Mouse (Mus musculus) hindbrain, postnatal 0 days (tissue): ENCODE measurements around the gene Rcor2. TPM values are rescaled to one million over a fixed set of nuclear protein-coding genes. Genes with fewer than 3 reads are reported as not detected.

Source experiments
- ATAC-seq: fragments of 200-750 bp; cut with Nextera tagmentation; 2 replicates; pipeline ENCODE4 v1.8.0; 2017; ENCODE audit warnings: mild to moderate bottlenecking, moderate TSS enrichment, moderate library complexity
- DNase-seq: peaks from one replicate; pipeline ENCODE4 v3.0.0-alpha.2; 2015; ENCODE audit warnings: low spot score
- H3K27ac ChIP-seq: fragments of 300-500 bp; sonication (generic); 2 replicates; pipeline ENCODE4 v1.5.1; 2014; ENCODE audit warnings: mild to moderate bottlenecking
- H3K27me3 ChIP-seq: fragments of 300-500 bp; sonication (generic); 2 replicates; pipeline ENCODE4 v1.6.1; 2014; ENCODE audit warnings: low read length, mixed read lengths; ENCODE audit not compliant: insufficient read depth
- H3K36me3 ChIP-seq: fragments of 300-500 bp; sonication (generic); 2 replicates; pipeline ENCODE4 v1.6.1; 2014; ENCODE audit warnings: low read length, mixed read lengths; ENCODE audit not compliant: insufficient read depth
- H3K4me1 ChIP-seq: fragments of 300-500 bp; sonication (generic); 2 replicates; pipeline ENCODE4 v1.6.1; 2014; ENCODE audit warnings: antibody characterized with exemption, low read length, mixed read lengths; ENCODE audit not compliant: insufficient read depth
- H3K4me2 ChIP-seq: fragments of 300-500 bp; sonication (generic); 2 replicates; pipeline ENCODE4 v1.6.1; 2014; ENCODE audit warnings: low read depth, mild to moderate bottlenecking, low read length, moderate library complexity, mixed read lengths
- H3K4me3 ChIP-seq: fragments of 300-500 bp; sonication (generic); 2 replicates; pipeline ENCODE4 v1.5.1; 2014; ENCODE audit warnings: low read length
- H3K9ac ChIP-seq: fragments of 300-500 bp; sonication (generic); replicated peaks from 2 replicates; pipeline ENCODE4 v1.6.1; 2014; ENCODE audit warnings: mild to moderate bottlenecking, low read length, moderate library complexity, mixed read lengths
- H3K9me3 ChIP-seq: fragments of 300-500 bp; sonication (generic); 2 replicates; pipeline ENCODE4 v1.6.1; 2016; ENCODE audit warnings: low read length, mixed read lengths
- CTCF ChIP-seq: IDR thresholded peaks from 2 replicates; pipeline ENCODE4 v1.5.1; 2016; ENCODE audit warnings: antibody characterized with exemption, control low read depth, low read depth
- WGBS: fragments of 180-500 bp; shearing (Covaris S2); extraction: QIAGEN DNeasy Blood & Tissue Kit; methylation state at CpG from one replicate; pipeline ENCODE4 v1.1.7; 2014; 5-methylcytosine and 5-hydroxymethylcytosine counted together
- polyA plus RNA-seq: library from polyadenylated mRNA; unstranded; fragments of >200 nt; fragmentation: Nextera tagmentation; extraction: Ambion mirVana; gene quantifications from 2 replicates; pipeline ENCODE4 v1.2.1, GENCODE M21; 2015
- total RNA-seq: library from RNA; depleted of rRNA; stranded (reverse); fragments of >200 nt; gene quantifications from 2 replicates; pipeline ENCODE4 v1.2.3, GENCODE M21; 2014

Rcor2 gene
- total and polyA plus RNA-seq, 2 experiments from 2014 or later: 16.6 to 73.2 TPM

DNA sequence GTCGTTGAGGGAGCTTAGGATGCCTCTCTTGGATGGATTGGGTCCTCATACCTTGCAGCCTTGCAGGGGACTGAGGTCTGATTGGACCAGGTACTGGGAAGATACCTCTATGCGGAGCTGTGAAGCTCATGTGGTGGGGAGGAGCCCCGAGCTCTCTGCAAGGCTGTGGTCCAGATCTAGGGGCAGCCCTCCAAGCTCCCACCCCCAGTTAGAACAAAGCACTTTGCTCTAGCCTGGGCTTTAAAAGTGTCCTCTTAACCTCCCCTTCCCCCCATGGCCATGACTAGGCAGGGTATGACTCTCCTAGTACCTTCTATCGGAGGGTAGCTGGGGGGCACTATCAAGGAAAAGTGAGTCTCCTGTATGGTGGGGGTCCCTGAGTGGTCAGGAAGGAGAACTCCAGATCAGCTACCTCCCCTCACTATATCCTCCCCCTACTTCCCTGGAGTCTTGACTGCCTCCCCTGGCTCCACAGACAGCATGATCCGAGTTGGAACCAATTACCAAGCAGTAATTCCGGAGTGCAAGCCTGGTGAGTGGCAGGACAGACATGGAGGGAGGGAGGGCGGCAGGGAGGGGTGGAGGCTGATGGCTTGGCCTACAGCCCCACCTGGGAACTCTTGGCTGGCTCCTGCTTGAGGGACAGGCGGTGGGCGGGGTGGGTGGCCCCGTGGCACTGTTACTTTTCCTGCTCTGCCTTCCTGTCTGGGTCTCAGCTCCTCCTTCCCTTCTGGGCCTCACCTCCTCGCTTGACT is 2.3 kb downstream of the Rcor2 start:
- Histone ChIP-seq H3K9me3 (no peaks in the 10 kb centered on the region), H3K27me3 (no peaks in the 10 kb centered on the region), H3K4me3 (peak overlapping the region; percentile 64), H3K27ac (peak overlapping the region; percentile 92; the same call in 1 of the 2 replicates), H3K4me1 (peaks cover 37% of the 10 kb centered on the region), H3K36me3 (peaks cover 19% of the 10 kb centered on the region; the same call in 1 of the 2 replicates), H3K9ac (peak overlapping the region; percentile 81), H3K4me2 (peak overlapping the region; percentile 77)
- WGBS: 4% methylated on average over 11 of the region's 11 CpGs
- no peak for TF ChIP-seq CTCF
- ATAC-seq: no peak
- peak; percentile 58 for DNase-seq

DNA sequence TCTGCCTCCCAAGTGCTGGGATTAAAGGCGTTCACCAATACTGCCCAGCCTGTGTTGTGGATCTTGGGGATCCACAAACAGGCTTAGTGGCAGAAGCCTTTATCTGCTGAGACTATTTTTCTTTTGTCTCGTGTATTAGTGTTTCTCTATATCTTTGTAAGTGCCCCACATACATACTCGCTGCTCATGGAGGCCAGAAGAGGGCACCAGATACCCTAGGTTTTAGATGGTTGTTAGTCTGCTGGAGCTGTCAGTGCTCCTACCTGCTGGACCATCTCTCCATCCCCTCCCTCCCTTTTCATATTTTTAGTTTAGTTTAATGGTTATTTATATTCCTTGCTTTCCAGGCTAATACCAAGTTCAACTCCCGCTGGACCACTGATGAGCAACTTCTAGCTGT is 6.4 kb downstream of the Rcor2 start:
- WGBS: 86% methylated on average over 4 of the region's 4 CpGs
- Histone ChIP-seq H3K4me3 (no peak overlapping the region), H3K9ac (no peak overlapping the region), H3K9me3 (no peaks in the 10 kb centered on the region), H3K27me3 (no peaks in the 10 kb centered on the region), H3K4me2 (no peak overlapping the region), H3K36me3 (peaks cover 32% of the 10 kb centered on the region), H3K27ac (0 out of 2 replicates have a peak overlapping the region, but pooled peaks have one; percentile 81), H3K4me1 (peaks cover 26% of the 10 kb centered on the region)
- peak; percentile 40 for TF ChIP-seq CTCF
- ATAC-seq: no peak
- DNase-seq: no peak

- Histone ChIP-seq H3K36me3 (peaks cover 32% of the 10 kb centered on the region), H3K4me1 (peaks cover 26% of the 10 kb centered on the region), H3K9me3 (no peaks in the 10 kb centered on the region), H3K9ac (no peak overlapping the region), H3K4me2 (0 out of 2 replicates have a peak overlapping the region, but pooled peaks have one; percentile 21), H3K27me3 (no peaks in the 10 kb centered on the region), H3K4me3 (no peak overlapping the region), H3K27ac (peak overlapping the region; percentile 81)
- 51% methylated on average over 11 of the region's 13 CpGs for WGBS
- peak; percentile 14; the same call in 1 of the 2 replicates for TF ChIP-seq CTCF
- DNase-seq (peak; percentile 91), ATAC-seq (peak; percentile 61)
These were observed 7.3 kb downstream of the Rcor2 start for GRCm38 (mm10) chr19:7274326-7274990.

DNA sequence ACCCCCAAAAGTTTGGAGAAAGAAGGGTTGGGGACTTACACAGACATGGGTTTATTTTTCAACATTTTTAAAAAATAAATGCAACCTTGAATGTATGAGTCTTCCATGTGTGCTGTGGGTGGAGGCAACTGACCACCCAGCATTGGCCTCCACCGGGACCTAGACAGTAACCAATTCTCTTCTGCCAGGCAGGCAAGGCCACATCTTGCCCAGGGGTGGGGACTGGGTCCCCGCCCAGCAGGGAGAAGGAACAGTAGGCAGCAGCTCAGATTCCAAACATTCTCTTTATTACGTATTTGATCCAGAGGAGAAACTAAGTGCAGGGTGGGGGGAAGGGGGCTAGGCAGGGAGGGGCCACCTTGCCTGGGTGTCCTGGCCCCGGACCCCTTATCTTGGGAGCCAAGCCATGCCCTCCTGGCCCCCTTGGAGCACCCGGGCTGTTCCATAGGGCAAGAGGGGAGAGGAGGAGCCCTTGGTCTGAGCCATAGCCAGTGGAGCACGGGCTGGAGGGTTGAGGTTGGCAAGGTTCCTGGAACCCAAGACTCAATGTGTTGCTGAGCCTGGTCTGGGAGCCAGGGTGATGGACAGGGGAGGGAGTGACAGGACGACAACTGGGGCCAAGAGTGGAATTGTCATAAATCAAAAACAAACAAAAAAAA is 8.1 kb downstream of the Rcor2 start:
- H3K9me3 ChIP-seq: no peaks in the 10 kb centered on the region
- TF ChIP-seq CTCF: no peak
- peak overlapping the region; percentile 81 for H3K27ac ChIP-seq
- 33% methylated on average over 7 of the region's 7 CpGs for WGBS
- no peak for ATAC-seq
- peaks cover 22% of the 10 kb centered on the region; the same call in 1 of the 2 replicates for H3K4me1 ChIP-seq
- no peak overlapping the region for H3K4me2 ChIP-seq
- DNase-seq: peak; percentile 64
- no peak overlapping the region for H3K4me3 ChIP-seq
- no peak overlapping the region for H3K9ac ChIP-seq
- H3K27me3 ChIP-seq: no peaks in the 10 kb centered on the region
- peaks cover 32% of the 10 kb centered on the region for H3K36me3 ChIP-seq

- peak; percentile 72 for DNase-seq
- H3K27me3 ChIP-seq: no peaks in the 10 kb centered on the region
- H3K4me1 ChIP-seq: peaks cover 22% of the 10 kb centered on the region; the same call in 1 of the 2 replicates
- peak overlapping the region; percentile 82 for H3K27ac ChIP-seq
- peak overlapping the region; percentile 4 for H3K9ac ChIP-seq
- peaks cover 35% of the 10 kb centered on the region for H3K36me3 ChIP-seq
- 19% methylated on average over 7 of the region's 7 CpGs for WGBS
- no peaks in the 10 kb centered on the region for H3K9me3 ChIP-seq
- ATAC-seq: peak; percentile 50
- TF ChIP-seq CTCF: peak; percentile 21
- no peak overlapping the region for H3K4me2 ChIP-seq
- H3K4me3 ChIP-seq: no peak overlapping the region
These were observed 9.0 kb downstream of the Rcor2 start for GRCm38 (mm10) chr19:7276053-7276659.

- no peak overlapping the region for H3K4me2 ChIP-seq
- WGBS: 49% methylated on average over 7 of the region's 7 CpGs
- peak overlapping the region; percentile 4; the same call in 1 of the 2 replicates for H3K9ac ChIP-seq
- no peak overlapping the region for H3K4me3 ChIP-seq
- no peaks in the 10 kb centered on the region for H3K9me3 ChIP-seq
- ATAC-seq (no peak), DNase-seq (peak; percentile 62)
- peak overlapping the region; percentile 82 for H3K27ac ChIP-seq
- TF ChIP-seq CTCF: 0 out of 2 replicates have a peak, but pooled peaks have one; percentile 18
- peaks cover 22% of the 10 kb centered on the region; the same call in 1 of the 2 replicates for H3K4me1 ChIP-seq
- no peaks in the 10 kb centered on the region for H3K27me3 ChIP-seq
- H3K36me3 ChIP-seq: peaks cover 35% of the 10 kb centered on the region
These were observed 9.7 kb downstream of the Rcor2 start for GRCm38 (mm10) chr19:7276796-7277195.
